Mouse (Mus musculus) spleen, adult 2 months (tissue): Measurements from ENCODE around the gene Ctrc.

Experiments used
- CTCF ChIP-seq: fragments of 200-500 bp; IDR thresholded peaks from 2 replicates; pipeline ENCODE4 v1.5.1; 2011; ENCODE audit warnings: mild to moderate bottlenecking, inconsistent platforms; ENCODE audit not compliant: insufficient read depth, insufficient read length, insufficient replicate concordance; ENCODE audit errors: extremely low read depth
- POLR2A ChIP-seq: fragments of 200-500 bp; IDR thresholded peaks from 2 replicates; pipeline ENCODE4 v1.6.1; 2011; ENCODE audit warnings: low read depth, low read length, inconsistent platforms

DNA sequence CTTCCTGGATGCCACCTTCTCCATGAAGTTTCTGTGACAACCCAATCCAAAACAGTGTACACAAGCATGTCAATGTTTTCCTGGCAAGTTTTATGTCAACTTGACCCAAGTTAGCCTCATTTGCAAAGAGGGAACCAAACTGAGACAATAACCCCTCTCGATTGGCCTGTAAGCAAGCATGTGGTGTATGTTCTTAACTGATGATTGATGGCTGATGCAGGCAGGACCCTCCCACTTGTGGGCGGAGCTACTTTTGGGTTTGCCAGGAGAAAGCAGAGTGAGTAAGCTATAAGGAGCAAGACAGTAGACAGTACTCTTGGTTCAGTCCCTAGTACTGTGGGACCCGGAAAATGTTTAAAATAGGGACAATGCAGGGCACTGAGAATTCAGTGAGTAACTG lies 23.2 kb downstream of the Ctrc start:
- TF ChIP-seq CTCF, result no peak
- TF ChIP-seq POLR2A, result no peak
